Mouse (Mus musculus) forelimb bud, embryonic 11.5 days (tissue): ENCODE measurements around the gene Asap2.
A peak's percentile ranks its signal among the peaks of the same experiment; 100 is the strongest.

ENCODE experiments used
- DNase-seq: peaks from one replicate; pipeline ENCODE4 v3.0.0-alpha.2; 2012; ENCODE audit warnings: low read depth, low spot score

The Asap2 gene

DNA sequence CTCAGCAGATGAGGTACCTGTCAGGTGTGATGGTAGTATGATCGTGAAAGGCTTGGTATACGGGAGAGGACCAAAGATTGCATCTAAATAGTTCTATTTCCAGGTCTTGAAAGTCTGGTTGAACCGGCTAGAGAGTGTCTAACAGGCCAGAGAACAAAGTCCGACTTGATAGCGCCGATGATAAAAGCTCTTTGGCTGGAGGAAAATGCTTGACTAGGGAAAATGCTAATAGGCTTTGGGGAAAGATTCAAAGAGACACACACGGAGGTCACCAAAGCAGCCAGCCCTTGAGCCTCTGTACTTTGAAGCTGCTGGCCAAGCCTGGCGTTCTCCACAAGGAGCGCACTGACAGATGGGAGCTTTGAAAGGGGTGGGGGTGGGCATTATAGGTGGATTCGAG lies 219.0 kb downstream of the Asap2 start:
- DNase-seq, result no peak

DNA sequence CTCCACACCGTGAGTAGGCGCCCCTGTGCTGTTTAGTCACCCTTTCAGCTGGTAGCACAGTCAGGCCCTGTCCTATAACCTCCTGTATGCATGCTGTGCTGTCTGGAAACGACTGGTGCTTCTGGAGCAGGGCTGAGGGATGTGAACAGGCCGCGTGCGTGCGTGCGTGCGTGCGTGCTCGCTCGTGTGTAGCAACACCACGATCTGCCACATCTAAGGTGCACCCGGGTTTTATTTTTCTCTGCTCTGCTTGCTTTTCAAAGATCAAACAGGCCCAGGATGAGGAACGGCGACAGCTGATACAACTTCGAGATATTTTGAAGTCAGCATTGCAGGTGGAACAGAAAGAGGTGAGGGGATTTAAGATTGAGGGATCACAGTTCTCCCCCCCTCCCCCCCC lies 222.6 kb downstream of the Asap2 start:
- no peak for DNase-seq

DNA sequence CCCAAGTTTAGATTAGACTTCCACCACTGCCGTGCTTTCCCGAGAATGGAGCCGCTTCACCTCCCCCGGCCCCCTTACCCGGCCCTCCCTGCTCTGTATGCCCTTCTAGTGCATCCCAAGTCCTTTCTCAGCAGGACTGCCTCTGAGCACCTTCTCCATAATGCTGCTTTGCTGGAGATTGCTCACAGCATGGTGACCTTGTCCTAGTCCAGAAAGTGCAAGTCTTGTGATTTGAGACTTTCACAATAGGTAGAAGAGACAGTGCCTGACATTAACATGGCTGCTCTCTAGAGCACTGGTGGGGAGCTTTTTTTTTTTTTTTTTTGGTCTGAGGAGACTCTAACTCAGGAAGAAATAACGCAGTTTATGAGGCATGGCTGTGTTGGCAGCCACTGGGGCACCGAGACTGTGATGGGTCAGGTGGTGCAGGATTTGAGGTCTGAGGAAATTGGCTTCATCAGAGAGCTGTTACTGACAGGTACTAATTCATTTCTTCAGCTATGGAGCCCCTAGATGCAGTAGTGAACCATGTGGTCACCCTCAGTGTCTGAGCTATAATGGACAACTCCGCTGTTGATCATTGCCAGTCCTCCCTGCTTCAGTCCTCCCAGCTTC lies 224.4 kb downstream of the Asap2 start:
- no peak for DNase-seq

DNA sequence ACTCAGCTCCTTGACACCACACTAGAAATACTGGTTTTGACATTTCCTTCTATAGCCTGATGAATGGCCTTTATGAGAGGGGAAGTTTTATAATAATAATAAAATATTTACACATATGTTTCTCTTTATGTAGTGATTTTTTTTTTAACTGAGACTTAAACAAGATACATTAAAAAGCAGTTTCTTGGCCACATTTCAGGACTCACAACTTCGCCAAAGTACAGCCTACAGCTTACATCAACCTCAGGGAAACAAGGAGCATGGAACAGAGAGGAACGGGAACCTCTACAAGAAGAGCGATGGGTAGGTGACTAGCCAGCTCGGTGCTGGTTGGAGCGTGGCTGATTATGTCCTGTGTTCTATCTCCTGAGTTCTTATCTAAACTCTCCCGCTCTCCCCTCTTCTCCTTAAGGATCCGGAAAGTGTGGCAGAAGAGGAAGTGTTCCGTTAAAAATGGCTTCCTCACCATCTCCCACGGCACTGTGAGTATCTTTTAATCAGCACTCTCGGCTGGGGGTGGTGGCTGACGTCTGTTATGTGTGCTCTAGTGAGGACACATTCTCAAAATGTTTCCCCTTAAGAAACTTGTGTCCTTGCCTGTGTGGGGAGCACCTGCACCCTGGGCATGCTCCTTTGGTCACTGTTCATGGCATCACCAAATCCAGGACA lies 227.7 kb downstream of the Asap2 start:
- no peak for DNase-seq

DNA sequence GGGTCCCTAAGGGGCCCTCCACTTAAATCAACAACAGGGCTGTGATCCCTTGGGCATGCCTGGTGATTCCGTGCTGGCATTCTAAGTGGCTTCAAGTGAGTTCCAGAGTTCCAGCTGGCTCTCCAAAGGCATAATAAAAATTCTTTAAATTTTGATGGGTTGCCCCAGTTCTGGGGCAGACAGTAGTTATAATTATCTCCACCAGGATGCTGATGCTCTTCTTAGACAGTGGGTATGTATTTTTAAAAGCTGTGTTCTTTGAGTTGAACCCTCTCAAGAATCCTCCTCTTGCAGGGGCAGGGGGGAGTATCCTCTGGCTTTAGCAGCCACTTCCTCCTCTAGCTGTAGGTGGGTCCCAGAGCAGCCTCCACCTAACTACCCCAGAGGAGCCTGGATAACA lies 230.3 kb downstream of the Asap2 start:
- DNase-seq, result no peak

DNA sequence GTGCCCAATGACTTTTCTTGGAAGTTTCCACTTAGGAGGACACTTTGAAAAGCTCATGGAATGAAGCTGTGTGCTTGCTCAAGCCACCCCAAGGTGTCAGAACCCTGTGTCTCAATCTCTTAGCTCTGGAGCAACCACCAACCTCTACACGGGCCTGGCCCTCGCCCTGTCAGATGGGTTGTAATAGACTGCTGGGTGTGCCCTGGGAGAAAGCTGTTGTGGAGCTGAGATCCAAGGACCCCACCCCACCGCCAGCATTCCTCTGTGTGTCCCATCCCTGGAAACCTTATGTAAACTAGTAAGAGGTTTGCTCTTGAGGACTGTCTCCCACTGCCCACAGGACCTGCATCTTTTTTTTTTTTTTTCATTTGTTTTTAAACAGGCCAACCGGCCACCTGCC lies 233.7 kb downstream of the Asap2 start:
- DNase-seq, result no peak

DNA sequence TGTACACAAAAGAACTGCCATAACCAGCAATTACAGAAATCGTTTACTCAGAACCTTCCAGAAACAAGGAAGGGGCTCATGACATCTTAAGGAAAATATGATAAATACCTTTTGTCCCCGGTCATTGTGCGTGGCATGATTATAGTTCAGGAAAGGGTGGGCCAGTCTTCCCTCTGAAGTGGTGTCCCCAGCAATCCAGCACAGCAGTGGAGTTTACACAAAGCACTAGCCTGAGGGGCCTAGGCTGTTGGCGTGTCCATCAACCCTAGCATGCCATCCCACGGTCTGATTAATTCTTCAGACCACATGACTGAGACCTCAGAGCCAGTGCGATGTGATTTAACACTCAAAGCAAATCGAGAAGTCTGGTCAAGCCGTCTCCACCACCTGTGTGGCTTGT lies 235.1 kb downstream of the Asap2 start:
- DNase-seq, result no peak

DNA sequence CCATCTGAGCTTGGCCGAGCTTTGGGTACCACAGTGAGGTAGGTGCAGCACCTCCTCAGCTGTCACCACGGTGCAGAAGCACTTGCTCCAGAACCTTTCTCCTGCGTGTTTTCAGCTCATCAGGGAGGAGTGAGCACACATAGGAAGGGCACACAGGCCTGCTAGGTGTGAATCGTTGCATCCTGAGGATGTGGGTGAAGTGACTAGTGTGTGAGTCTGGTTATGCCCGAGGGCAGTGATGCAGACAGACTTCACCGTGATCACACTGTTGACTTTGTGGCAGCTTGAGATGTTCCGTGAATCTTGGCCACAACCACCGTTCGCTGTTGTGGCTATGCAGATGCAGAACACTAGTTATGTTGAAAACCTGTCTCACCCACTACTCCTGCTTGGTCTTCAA lies 236.1 kb downstream of the Asap2 start:
- DNase-seq, result no peak

DNA sequence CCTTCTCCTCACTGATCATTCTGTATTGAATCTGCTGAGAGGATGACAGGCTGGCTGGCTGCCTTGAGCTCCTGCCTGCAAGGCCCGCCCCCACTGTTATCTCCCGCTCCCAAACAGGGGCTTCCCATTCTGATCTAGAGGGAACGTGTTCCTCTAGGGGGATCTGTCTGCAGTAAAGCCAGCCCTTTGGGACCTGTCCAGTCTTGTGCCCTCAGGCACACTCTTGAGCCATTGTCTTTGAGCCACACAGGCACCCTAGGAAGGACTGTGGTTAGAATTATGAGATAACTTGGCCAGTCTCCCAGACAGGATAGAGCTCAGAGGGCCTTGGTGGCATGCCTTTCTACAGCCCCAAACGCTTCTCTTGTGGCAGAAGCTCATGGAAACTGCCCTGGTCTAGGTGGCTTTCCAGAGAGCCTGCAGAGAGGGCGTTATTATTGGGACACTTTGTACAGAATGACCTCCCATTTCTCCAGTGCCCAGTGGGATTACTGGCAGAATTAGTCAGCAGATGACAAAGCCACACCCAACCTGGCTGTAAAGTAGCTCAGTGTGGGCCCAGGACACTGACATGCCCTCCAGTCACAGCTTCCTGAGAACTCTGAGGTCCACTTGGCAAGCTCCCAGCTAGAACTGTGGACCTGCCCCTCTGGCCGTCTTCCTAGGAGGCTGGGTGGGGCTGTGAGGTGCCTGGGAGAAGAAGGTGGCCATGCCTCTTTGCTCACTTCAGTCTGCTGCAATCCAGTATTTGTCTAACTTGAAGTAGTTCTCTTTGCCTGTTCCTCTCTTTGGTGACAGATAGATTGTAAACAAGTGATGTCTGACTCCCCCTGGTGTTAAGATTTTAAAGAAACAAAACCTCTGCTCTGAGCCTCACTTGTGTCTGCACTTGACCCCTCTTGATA lies 237.1 kb downstream of the Asap2 start:
- DNase-seq, result peak; percentile 12

DNA sequence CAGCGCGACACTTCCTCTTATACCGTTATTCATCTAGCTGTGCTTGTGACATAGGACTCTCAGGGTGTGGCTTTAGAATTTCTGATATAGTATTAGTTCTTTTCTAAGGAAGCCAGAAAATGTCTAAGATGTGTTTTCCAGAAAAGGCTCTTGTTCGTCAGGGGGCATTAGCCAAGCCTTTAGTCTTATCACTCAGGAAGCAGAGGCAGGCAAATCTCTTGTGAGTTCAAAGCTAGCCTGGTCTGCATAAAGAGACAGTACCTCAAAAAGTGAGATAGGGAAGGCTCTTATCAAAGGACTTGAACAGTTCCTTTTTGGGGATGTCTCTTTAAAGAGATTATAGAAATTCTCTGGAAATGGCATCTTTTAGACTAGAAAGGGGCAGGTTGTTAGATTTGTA lies 238.4 kb downstream of the Asap2 start:
- no peak for DNase-seq

DNA sequence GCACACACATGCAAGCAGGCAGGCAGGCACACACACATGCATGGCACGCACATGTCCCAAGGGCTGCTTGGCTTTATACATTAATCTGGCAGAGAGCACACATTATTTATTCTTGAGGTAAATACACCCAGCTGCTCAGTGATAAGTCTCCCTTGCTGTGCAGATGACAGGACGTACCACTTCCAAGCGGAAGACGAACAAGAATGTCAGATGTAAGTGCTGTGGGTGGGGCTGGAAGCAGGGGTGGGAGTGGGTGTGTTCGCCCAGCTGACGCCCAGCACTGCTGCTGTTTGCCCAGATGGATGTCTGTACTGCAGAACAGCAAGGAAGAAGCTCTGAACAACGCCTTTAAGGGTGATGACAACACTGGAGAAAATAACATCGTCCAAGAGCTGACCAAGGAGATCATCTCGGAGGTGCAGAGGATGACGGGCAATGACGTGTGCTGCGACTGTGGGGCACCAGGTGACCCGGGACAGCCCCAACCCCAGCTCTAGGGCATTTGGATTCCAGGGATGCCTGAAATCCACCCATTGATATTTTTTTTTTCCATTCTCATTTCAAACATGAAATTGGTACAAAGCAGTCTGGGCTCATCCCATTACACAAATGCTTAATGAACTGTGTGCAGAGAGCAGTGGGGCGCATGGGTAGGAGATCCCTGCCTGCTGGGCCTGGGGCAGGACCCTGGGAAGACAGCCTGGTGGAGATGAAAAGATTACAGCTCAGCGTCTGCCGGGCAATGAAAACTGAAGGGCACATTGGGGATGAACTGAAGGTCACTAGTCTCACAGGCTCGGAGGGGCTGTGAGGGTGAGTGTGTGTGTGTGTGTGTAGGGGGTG lies 239.0 kb downstream of the Asap2 start:
- DNase-seq, result no peak

DNA sequence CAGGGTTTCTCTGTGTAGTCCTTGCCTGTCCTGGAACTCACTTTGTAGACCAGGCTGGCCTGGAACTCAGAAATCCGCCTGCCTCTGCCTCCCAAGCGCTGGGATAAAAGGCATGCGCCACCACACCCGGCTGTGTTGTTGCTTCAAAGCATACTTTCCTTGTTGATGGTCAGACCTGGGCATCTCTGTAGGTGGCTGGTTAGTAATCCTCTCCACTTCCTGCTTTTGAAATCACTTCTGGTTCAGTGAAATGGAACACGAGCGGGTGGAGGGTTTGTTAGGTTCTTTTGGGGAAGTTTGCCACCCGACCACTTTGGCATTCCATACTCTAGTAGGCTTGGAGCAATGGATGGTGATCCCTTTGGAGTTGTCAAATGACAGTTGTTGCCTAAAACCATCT lies 243.5 kb downstream of the Asap2 start:
- DNase-seq, result no peak

DNA sequence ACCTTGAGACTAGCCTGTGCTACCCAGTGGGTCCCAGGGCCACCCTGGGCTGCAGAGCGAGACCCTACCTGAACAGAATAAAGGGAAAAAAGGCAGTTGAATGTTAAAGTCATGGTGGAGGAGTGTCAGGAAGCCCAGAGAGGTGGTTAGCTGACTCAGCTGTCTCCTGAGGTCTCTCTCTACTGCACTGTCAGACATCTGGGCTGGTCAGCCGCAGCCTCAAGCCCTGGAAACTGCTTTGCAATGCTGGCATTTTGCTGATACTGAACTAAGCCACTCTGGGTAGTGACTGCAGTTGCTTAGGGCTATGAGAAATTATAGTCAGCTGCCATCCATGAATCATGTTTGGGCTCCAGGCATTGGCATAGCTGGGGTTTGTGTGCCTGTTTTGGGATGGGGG lies 244.3 kb downstream of the Asap2 start:
- DNase-seq, result no peak

DNA sequence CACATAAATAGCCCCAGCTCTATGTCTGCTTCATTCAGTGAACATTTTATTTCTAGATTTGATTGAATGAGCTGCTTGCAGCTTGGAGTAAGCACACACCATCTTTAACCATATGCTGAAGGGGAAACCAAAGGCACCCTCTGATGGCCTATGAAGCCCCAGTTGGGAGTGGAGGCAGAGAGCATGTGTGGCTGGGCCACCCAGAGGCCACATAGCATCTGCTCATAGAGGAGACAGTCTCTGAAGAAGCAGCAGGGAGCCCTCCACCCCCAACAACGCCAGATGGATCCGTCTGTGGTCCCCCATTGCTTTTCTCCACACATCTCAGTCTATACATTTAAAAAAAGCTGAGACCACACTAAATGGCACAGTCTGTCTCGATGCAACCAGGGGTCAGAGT lies 251.7 kb downstream of the Asap2 start:
- no peak for DNase-seq

DNA sequence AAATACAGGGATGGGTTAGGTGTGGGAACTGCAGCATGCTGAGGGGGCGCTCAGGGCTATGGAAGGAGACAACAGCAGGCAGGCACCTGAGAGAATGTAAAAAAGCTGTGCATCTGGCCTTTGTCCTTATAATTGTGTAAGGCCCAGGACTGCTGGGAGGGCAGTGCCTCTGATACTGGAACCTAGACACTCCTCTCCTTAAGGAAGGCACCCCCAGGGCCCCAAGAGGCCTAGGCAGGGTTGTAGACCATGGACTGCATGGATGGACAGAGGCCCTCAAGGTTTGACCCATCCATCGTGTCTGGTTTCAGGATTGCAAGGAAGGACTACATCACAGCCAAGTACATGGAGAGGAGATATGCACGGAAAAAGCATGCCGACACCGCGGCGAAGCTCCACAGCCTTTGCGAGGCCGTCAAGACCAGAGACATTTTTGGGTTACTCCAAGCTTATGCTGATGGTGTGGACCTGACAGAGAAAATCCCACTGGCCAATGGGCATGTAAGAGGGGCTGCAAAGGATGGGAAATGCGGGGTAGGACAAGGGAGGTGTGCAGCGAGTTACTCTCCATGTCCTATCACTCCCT lies 254.2 kb downstream of the Asap2 start:
- DNase-seq, result no peak

DNA sequence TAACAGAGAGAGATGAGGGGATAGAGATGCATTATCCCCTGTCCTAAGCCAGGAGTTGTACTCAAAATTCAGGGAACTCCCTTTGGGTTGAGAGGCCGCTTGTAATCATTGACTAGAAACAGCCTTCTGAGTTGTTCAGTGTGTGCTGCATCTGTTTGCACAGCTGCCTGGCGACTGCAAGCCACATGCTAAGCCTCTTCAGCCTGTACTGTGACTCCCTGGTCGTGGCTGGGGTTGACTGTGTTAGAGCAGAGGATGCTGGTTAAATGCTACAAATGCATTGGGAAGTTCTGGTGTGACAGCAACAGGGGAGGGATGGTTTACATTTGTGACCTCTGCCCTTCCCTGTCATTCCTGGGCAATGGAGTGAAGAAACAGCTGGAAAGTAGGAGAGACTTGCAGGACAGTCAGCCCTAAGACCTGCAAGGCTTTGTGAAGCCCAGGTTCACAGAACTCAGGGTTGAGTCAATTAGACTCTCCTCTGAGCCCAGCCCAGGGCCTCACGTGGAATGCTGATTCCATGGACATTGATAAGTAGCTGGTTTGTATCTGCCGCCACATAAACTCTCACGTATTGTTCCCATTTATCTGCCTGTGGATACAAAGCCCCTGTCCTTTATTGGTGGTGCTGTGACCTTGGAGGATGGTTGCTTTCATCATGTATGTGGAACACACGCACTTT lies 257.6 kb downstream of the Asap2 start:
- no peak for DNase-seq

DNA sequence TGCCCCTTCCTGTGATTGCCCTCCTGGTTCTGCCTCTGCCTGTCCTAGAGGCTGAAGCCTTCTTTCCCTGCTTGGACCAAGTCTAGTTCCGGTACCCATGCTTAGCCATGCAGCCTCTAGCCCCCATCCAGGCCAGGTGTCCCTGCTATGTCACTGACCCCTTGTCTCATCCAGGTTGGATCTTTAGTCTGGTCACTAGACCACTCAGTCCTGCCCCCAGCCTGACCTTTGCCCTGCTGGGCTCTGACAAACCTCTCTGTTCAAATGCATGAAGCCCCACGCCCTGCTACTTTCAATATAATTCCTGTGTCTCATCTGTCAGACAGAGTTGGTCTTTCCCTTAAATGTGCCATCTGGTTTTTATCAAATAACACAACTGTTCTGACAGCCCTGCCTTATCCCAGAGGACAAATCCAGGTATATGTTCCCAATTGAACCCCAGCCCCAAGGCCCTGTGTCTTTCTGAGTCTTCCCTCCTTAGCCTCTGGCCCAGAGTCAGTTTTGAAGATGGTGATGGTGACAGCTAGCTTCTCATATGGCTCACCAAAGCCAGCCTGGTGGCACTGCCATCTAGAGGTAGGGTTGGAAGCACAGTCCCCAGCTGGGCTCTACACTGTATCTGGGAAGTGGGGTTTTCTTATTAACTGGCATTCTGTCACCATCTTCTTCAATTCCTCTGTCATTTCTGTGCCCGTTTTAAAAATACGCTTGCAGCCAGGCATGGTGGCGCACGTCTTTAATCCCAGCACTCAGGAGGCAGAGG lies 270.4 kb downstream of the Asap2 start:
- no peak for DNase-seq

DNA sequence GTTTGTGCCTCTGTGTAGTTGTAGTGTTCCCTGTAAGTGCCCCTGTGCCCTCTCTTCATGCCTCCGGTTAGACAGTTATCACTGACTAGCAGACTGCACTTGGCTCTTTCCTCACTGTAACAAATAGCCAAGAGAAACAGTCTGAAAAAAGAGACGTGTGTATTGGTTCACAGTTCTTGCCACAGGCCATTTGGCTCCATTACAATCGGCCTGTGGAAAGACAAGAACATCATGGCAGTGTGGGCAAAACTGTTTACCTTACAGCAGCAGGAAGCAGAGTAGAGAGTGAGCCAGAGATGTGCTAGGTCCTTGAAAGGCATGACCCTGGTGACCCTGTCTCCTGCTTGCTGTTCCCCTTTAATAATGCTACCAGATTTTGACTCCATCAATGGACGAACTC lies 271.3 kb downstream of the Asap2 start:
- no peak for DNase-seq

DNA sequence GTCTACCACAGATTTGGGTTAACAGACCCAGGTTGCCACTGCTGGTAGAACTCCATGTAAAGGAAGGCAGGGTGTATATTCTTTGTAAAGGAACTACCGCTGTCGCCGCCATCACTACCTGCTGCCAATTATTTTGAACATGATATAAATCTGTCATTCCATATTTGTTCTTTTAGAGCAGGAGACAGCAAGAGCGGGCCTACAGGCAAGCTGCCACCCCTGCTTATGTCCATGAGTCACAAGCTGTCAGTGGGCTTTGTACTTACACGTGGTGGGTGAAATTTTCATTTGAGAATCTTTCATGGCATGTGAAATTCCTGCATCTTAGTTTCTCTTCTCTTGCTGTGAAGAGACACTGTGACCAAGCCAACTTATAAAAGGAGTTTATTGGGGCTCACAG lies 273.0 kb downstream of the Asap2 start:
- no peak for DNase-seq

DNA sequence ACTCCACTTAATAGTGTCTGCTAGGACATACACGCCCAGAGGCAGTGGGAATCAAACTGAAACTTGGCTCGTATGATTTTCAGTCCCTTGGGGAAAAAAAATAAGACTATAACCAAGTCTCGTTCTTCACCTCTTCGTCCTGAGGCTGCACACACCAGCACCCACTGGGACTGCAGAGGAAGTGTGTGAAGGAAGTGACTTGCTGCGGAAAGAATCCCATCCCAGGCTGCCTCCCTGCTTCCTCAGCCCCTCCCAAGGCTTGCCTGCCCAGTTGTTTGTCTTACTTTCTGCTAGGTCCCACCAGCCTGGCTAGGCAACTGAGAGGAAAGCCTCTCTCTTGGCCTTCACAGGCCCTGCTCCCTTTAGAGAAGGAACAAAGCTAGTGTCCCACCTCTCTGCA lies 274.0 kb downstream of the Asap2 start:
- no peak for DNase-seq
